Mouse (Mus musculus): ENCODE data around the gene Gpx2.

The Gpx2 gene

DNA sequence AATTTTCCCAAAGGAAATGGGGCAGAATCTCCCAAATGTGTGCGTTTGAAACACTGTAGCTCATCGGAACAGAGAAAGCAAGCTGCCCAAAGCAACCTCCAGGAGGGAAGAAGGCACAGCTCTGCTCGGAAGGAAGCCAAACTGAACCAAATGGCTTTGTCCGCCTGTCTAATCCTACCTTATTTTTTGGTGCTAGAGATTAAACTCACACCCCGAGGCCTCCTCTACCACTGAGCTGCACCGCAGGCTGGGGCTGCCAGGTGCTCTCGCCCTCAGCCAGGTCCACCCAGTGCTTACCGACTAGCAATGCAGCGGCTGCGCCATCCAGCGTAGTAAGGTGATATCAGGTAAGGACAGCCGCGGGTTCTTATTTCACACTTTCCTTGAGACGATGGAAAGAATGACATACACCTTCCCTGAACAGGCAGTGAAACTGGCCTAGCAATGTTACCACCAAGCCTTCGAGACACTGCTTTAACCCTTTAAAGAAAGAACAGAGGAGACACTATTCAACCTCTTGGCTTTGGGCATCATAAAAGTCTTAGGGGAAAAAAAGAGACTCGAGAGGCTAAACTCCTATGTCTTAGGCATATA, 44.4 kb downstream of the Gpx2 start:
- DNase-seq, result no peak

Measured in lung, postnatal 36 days (tissue).